Mouse (Mus musculus): ENCODE data around the gene Epc2.
"Not testable (repeated sequence)": the region's sequence is repeated elsewhere in the genome, so short reads cannot be mapped to it uniquely, and the experiment has no call there.

The Epc2 gene

GRCm38 (mm10) chr2:49471641-49472355 lies 20.5 kb downstream of the Epc2 start:
- DNase-seq (ENCODE audit: low spot score) = no peak

- DNase-seq (ENCODE audit: low spot score) = no peak
Observed at GRCm38 (mm10) chr2:49472443-49472842, 21.2 kb downstream of the Epc2 start.

- DNase-seq (ENCODE audit: low spot score) = no peak
Observed at GRCm38 (mm10) chr2:49482146-49482545, 30.9 kb downstream of the Epc2 start.

GRCm38 (mm10) chr2:49483382-49483781 lies 32.1 kb downstream of the Epc2 start:
- no peak for DNase-seq (ENCODE audit: low spot score)

- no peak for DNase-seq (ENCODE audit: low spot score)
Observed at GRCm38 (mm10) chr2:49501435-49501834, 50.1 kb downstream of the Epc2 start.

- DNase-seq (ENCODE audit: low spot score) = no peak
Observed at GRCm38 (mm10) chr2:49503596-49503995, 52.3 kb downstream of the Epc2 start.

- DNase-seq (ENCODE audit: low spot score) = not testable (repeated sequence)
Observed at GRCm38 (mm10) chr2:49505151-49505550, 53.9 kb downstream of the Epc2 start.

GRCm38 (mm10) chr2:49510832-49511231 lies 59.5 kb downstream of the Epc2 start:
- no peak for DNase-seq (ENCODE audit: low spot score)

GRCm38 (mm10) chr2:49516011-49516410 lies 64.7 kb downstream of the Epc2 start:
- DNase-seq (ENCODE audit: low spot score) = no peak

GRCm38 (mm10) chr2:49520409-49520808 lies 69.1 kb downstream of the Epc2 start:
- DNase-seq (ENCODE audit: low spot score) = no peak

GRCm38 (mm10) chr2:49520989-49521388 lies 69.7 kb downstream of the Epc2 start:
- peak; percentile 13 for DNase-seq (ENCODE audit: low spot score)

GRCm38 (mm10) chr2:49521564-49521963 lies 70.3 kb downstream of the Epc2 start:
- DNase-seq (ENCODE audit: low spot score) = no peak

GRCm38 (mm10) chr2:49522578-49522977 lies 71.3 kb downstream of the Epc2 start:
- no peak for DNase-seq (ENCODE audit: low spot score)

GRCm38 (mm10) chr2:49537147-49537546 lies 85.9 kb downstream of the Epc2 start:
- DNase-seq (ENCODE audit: low spot score) = no peak

GRCm38 (mm10) chr2:49538056-49538455 lies 86.8 kb downstream of the Epc2 start:
- DNase-seq (ENCODE audit: low spot score) = no peak

GRCm38 (mm10) chr2:49539745-49540144 lies 88.5 kb downstream of the Epc2 start:
- DNase-seq (ENCODE audit: low spot score) = no peak

GRCm38 (mm10) chr2:49547813-49548212 lies 96.5 kb downstream of the Epc2 start:
- DNase-seq (ENCODE audit: low spot score) = no peak

- no peak for DNase-seq (ENCODE audit: low spot score)
Observed at GRCm38 (mm10) chr2:49548492-49548891, 97.2 kb downstream of the Epc2 start.

GRCm38 (mm10) chr2:49553096-49553495 lies 101.8 kb downstream of the Epc2 start:
- no peak for DNase-seq (ENCODE audit: low spot score)

- no peak for DNase-seq (ENCODE audit: low spot score)
Observed at GRCm38 (mm10) chr2:49557339-49557738, 106.1 kb downstream of the Epc2 start.

GRCm38 (mm10) chr2:49558361-49558760 lies 107.1 kb downstream of the Epc2 start:
- DNase-seq (ENCODE audit: low spot score) = no peak

GRCm38 (mm10) chr2:49562688-49563350 lies 111.5 kb downstream of the Epc2 start:
- DNase-seq (ENCODE audit: low spot score) = peak; percentile 43

- DNase-seq (ENCODE audit: low spot score) = no peak
Observed at GRCm38 (mm10) chr2:49569862-49570777, 118.8 kb downstream of the Epc2 start.

All from left cerebral cortex, adult 11 months (tissue).